9 mouse cellular contexts compared by ENCODE assay signal in the genomic region with DNA sequence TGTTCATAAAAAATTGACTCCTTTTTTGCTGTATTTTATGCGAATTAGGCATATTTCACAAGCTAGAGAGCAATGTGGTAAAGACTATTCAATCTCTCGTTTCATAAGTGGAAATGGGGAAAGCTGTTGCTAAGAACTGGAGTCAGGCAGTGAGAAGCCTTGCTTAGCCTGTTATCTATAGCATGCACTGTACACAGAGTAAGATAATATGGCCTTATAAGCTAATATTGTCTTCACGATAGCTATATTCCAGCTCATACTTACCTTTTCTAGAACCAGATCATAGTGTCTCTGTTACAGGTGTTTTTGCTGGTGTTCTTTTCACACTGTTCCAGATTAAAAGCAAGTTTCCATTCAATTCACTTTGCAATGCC. TPM values are rescaled to one million over a fixed set of nuclear protein-coding genes. Genes with fewer than 3 reads are reported as not detected.
DNase-seq lines count a peak whose midpoint lies in the region; ATAC-seq and TF ChIP-seq lines count a peak whose summit lies in the region.
"Had no signal": no experiment of that assay in that cellular context is flagged by ENCODE, and none has a peak within 500 bp of the region (broad histone marks: within the 10 kb centered on the region; RNA-seq: fewer than 3 reads in every experiment).

No protein-coding gene starts in this region.

- TF ChIP-seq POLR2A in cortical plate, adult 2 months (IDR thresholded peaks at IDR 0.05; ENCODE audit: extremely low read depth, insufficient read depth, low read length): no peak

- no peaks in the 10 kb centered on the region for H3K36me3 ChIP-seq in kidney, embryonic 14.5 days (ENCODE audit: control insufficient read depth, insufficient read depth, low read length)
- no peaks in the 10 kb centered on the region for H3K36me3 ChIP-seq in hindbrain, postnatal 0 days (ENCODE audit: insufficient read depth, low read length)
- no peaks in the 10 kb centered on the region for H3K36me3 ChIP-seq in midbrain, embryonic 16.5 days (ENCODE audit: control insufficient read depth, insufficient read depth, low read length)

- no peak for TF ChIP-seq CTCF in cortical plate, adult 2 months (IDR thresholded peaks at IDR 0.05; ENCODE audit: extremely low read depth, insufficient read depth, low read length)
- no peak for TF ChIP-seq CTCF in hindbrain, postnatal 0 days (IDR thresholded peaks at IDR 0.05; ENCODE audit: low read depth)

- no peak for ATAC-seq in kidney, embryonic 14.5 days (ENCODE audit: low FRiP score, low TSS enrichment)
- no peak for ATAC-seq in hindbrain, postnatal 0 days
- ATAC-seq in midbrain, embryonic 16.5 days: no peak

- H3K4me2 ChIP-seq in kidney, embryonic 14.5 days (replicated peaks; ENCODE audit: low read depth, low read length): peak overlapping the region; percentile 81; the same call in 1 of the 2 replicates
- peak overlapping the region; percentile 70 for H3K4me2 ChIP-seq in hindbrain, postnatal 0 days (ENCODE audit: low read depth, low read length)
- peak overlapping the region; percentile 80; the same call in 1 of the 2 replicates for H3K4me2 ChIP-seq in midbrain, embryonic 16.5 days (ENCODE audit: low read length)

- 70% methylated on average over 3 of the region's 3 CpGs for WGBS in kidney, embryonic 14.5 days
- WGBS in hindbrain, postnatal 0 days: 66% methylated on average over 3 of the region's 3 CpGs
- 61% methylated on average over 3 of the region's 3 CpGs for WGBS in midbrain, embryonic 16.5 days

- no peak overlapping the region for H3K27ac ChIP-seq in kidney, embryonic 14.5 days (ENCODE audit: low read depth, low read length)
- no peak overlapping the region for H3K27ac ChIP-seq in cortical plate, adult 2 months (ENCODE audit: insufficient read depth, low read length)
- H3K27ac ChIP-seq in hindbrain, postnatal 0 days: peak overlapping the region; percentile 93; the same call in 1 of the 2 replicates
- peak overlapping the region; percentile 98 for H3K27ac ChIP-seq in midbrain, embryonic 16.5 days (ENCODE audit: low read length)

- intact Hi-C loops in left cerebral cortex, postnatal 14 days (cut with DNase I): no loop called here

- no peak overlapping the region for H3K9ac ChIP-seq in kidney, embryonic 14.5 days (ENCODE audit: low read depth, low read length)
- H3K9ac ChIP-seq in hindbrain, postnatal 0 days (replicated peaks; ENCODE audit: low read length): no peak overlapping the region; the same call in 1 of the 2 replicates
- 0 out of 2 replicates have a peak overlapping the region, but pooled peaks have one; percentile 6 for H3K9ac ChIP-seq in midbrain, embryonic 16.5 days (ENCODE audit: low read depth, low read length)

- peak overlapping the region; percentile 93 for H3K4me3 ChIP-seq in kidney, embryonic 14.5 days (ENCODE audit: low read length)
- peak overlapping the region; percentile 82; the same call in 1 of the 2 replicates for H3K4me3 ChIP-seq in cortical plate, adult 2 months (ENCODE audit: insufficient read depth, low read length)
- H3K4me3 ChIP-seq in hindbrain, postnatal 0 days (ENCODE audit: low read length): no peak overlapping the region; the same call in 1 of the 2 replicates
- H3K4me3 ChIP-seq in midbrain, embryonic 16.5 days (ENCODE audit: low read depth, low read length): peak overlapping the region; percentile 56; the same call in 1 of the 2 replicates

- no peaks in the 10 kb centered on the region for H3K9me3 ChIP-seq in kidney, embryonic 14.5 days (ENCODE audit: control insufficient read depth, low read length)
- H3K9me3 ChIP-seq in hindbrain, postnatal 0 days (ENCODE audit: low read length): no peaks in the 10 kb centered on the region
- H3K9me3 ChIP-seq in midbrain, embryonic 16.5 days (replicated peaks; ENCODE audit: control insufficient read depth, low read length, poor library complexity, severe bottlenecking): no peaks in the 10 kb centered on the region

- no peak for DNase-seq in kidney, postnatal 36 days
- DNase-seq in hindbrain, postnatal 0 days (ENCODE audit: low spot score): no peak
- no peak for DNase-seq in retina, embryonic 14.5 days (ENCODE audit: low spot score)
- no peak for DNase-seq in left cerebral cortex, postnatal 14 days (ENCODE audit: low spot score in 2 of 2)
- DNase-seq in urinary bladder, postnatal 25 days (ENCODE audit: low spot score): no peak
- DNase-seq: kidney, postnatal 10 days had no signal

- no peaks in the 10 kb centered on the region for H3K27me3 ChIP-seq in kidney, embryonic 14.5 days (ENCODE audit: control insufficient read depth, insufficient read depth, low read length)
- H3K27me3 ChIP-seq in hindbrain, postnatal 0 days (ENCODE audit: insufficient read depth, low read length): no peaks in the 10 kb centered on the region
- H3K27me3 ChIP-seq in midbrain, embryonic 16.5 days (ENCODE audit: control insufficient read depth, insufficient read depth, low read depth, low read length): no peaks in the 10 kb centered on the region

- peaks cover 5% of the 10 kb centered on the region; the same call in 1 of the 2 replicates for H3K4me1 ChIP-seq in kidney, embryonic 14.5 days (ENCODE audit: control insufficient read depth, insufficient read depth, low read length)
- H3K4me1 ChIP-seq in cortical plate, adult 2 months (ENCODE audit: control insufficient read depth, insufficient read depth, low read length): peaks cover 8% of the 10 kb centered on the region
- peaks cover 6% of the 10 kb centered on the region; the same call in 1 of the 2 replicates for H3K4me1 ChIP-seq in hindbrain, postnatal 0 days (ENCODE audit: insufficient read depth, low read length)
- peaks cover 19% of the 10 kb centered on the region for H3K4me1 ChIP-seq in midbrain, embryonic 16.5 days (ENCODE audit: control insufficient read depth, insufficient read depth, low read length)

RNA-seq across cellular contexts. Expression of gene Ero1l, which starts 0.7 kb away (rescaled TPM):
- 16.0 and 30.3 TPM in 2 replicates for polyA plus RNA-seq in kidney, embryonic 14.5 days (2014; fragmentation: Nextera tagmentation; extraction: Ambion mirVana)
- 23.6 and 27.2 TPM in 2 replicates for polyA plus RNA-seq in cortical plate, adult 2 months (2012; rRNA removed)
- total RNA-seq in hindbrain, postnatal 0 days (2014; rRNA removed): 15.7 and 18.7 TPM in 2 replicates
- polyA plus RNA-seq in hindbrain, postnatal 0 days (2015; fragmentation: Nextera tagmentation; extraction: Ambion mirVana): 23.3 and 25.7 TPM in 2 replicates
- 24.5 and 27.6 TPM in 2 replicates for polyA plus RNA-seq in midbrain, embryonic 16.5 days (2015; fragmentation: Nextera tagmentation; extraction: Ambion mirVana)
- total RNA-seq in left cerebral cortex, postnatal 14 days (2021): 10 to 100 TPM; 30.1 to 37.5 TPM

RNA-seq across cellular contexts. Expression of gene Psmc6, which starts 10.4 kb away (rescaled TPM):
- 198 and 227 TPM in 2 replicates for polyA plus RNA-seq in kidney, embryonic 14.5 days (2014; fragmentation: Nextera tagmentation; extraction: Ambion mirVana)
- 87.2 and 88.7 TPM in 2 replicates for polyA plus RNA-seq in cortical plate, adult 2 months (2012; rRNA removed)
- 65.0 and 72.6 TPM in 2 replicates for total RNA-seq in hindbrain, postnatal 0 days (2014; rRNA removed)
- polyA plus RNA-seq in hindbrain, postnatal 0 days (2015; fragmentation: Nextera tagmentation; extraction: Ambion mirVana): 136 and 144 TPM in 2 replicates
- polyA plus RNA-seq in midbrain, embryonic 16.5 days (2015; fragmentation: Nextera tagmentation; extraction: Ambion mirVana): 153 and 161 TPM in 2 replicates
- 10 to 100 TPM; 94.4 to 96.0 TPM for total RNA-seq in left cerebral cortex, postnatal 14 days (2021)

RNA-seq across cellular contexts. Expression of gene Styx, which starts 31.7 kb away (rescaled TPM):
- polyA plus RNA-seq in kidney, embryonic 14.5 days (2014; fragmentation: Nextera tagmentation; extraction: Ambion mirVana): 70.9 and 81.2 TPM in 2 replicates
- polyA plus RNA-seq in cortical plate, adult 2 months (2012; rRNA removed): 13.0 and 14.7 TPM in 2 replicates
- 20.7 and 22.7 TPM in 2 replicates for total RNA-seq in hindbrain, postnatal 0 days (2014; rRNA removed)
- 72.4 and 73.7 TPM in 2 replicates for polyA plus RNA-seq in hindbrain, postnatal 0 days (2015; fragmentation: Nextera tagmentation; extraction: Ambion mirVana)
- polyA plus RNA-seq in midbrain, embryonic 16.5 days (2015; fragmentation: Nextera tagmentation; extraction: Ambion mirVana): 62.9 and 64.0 TPM in 2 replicates
- total RNA-seq in left cerebral cortex, postnatal 14 days (2021): 10 to 100 TPM; 14.7 to 16.8 TPM

Comparison
In these comparisons a context has a peak if more than half of its experiments do, and no peak if none do; other contexts are left out.
1. H3K27ac ChIP-seq: peak in hindbrain, postnatal 0 days (single experiment) and midbrain, embryonic 16.5 days (single experiment); none in kidney, embryonic 14.5 days (single experiment) and cortical plate, adult 2 months (single experiment).
2. Peak in every context shown above with its lines, with median percentiles within 50 percentile points of each other: H3K4me2 ChIP-seq.